Mouse (Mus musculus) adrenal gland, adult 2 months (tissue): ENCODE data around the gene Cyld. TPM values are rescaled to one million over a fixed set of nuclear protein-coding genes. Genes with fewer than 3 reads are reported as not detected.
"Not testable (repeated sequence)": the region's sequence is repeated elsewhere in the genome, so short reads cannot be mapped to it uniquely, and the experiment has no call there.

Experiments used
- DNase-seq: peaks from one replicate; pipeline ENCODE4 v3.0.0; 2021
- polyA plus RNA-seq: library from polyadenylated mRNA; depleted of rRNA; stranded (reverse); fragments of >200 nt; gene quantifications from 2 replicates; pipeline ENCODE4 v1.2.3, GENCODE M21; 2012
- total RNA-seq, 2 experiments: library from RNA; stranded (reverse); gene quantifications; 2 replicates each; pipeline ENCODE4 v1.2.3; 2021

The Cyld gene
- total and polyA plus RNA-seq, 3 experiments, result 6.2 to 63.2 (median 50.7) TPM

- no peak for DNase-seq
Measured at GRCm38 (mm10) chr8:88689151-88689550, 7.7 kb upstream of the Cyld start.

- no peak for DNase-seq
Measured at GRCm38 (mm10) chr8:88689891-88690290, 6.9 kb upstream of the Cyld start.

GRCm38 (mm10) chr8:88691342-88691948 lies 5.4 kb upstream of the Cyld start:
- no peak for DNase-seq

GRCm38 (mm10) chr8:88691961-88692360 lies 4.9 kb upstream of the Cyld start:
- no peak for DNase-seq

- no peak for DNase-seq
Measured at GRCm38 (mm10) chr8:88692866-88693265, 4.0 kb upstream of the Cyld start.

GRCm38 (mm10) chr8:88693376-88693775 lies 3.5 kb upstream of the Cyld start:
- no peak for DNase-seq

GRCm38 (mm10) chr8:88694291-88694690 lies 2.5 kb upstream of the Cyld start:
- no peak for DNase-seq

- DNase-seq, result no peak
Measured at GRCm38 (mm10) chr8:88696228-88696627, 600 bp upstream of the Cyld start.

- DNase-seq, result peak; percentile 83
Measured at GRCm38 (mm10) chr8:88697642-88698031, 809 bp downstream of the Cyld start.

GRCm38 (mm10) chr8:88698048-88698447 lies 1.2 kb downstream of the Cyld start:
- DNase-seq, result no peak

GRCm38 (mm10) chr8:88701611-88702010 lies 4.8 kb downstream of the Cyld start:
- DNase-seq, result no peak

GRCm38 (mm10) chr8:88702816-88703215 lies 6.0 kb downstream of the Cyld start:
- no peak for DNase-seq

GRCm38 (mm10) chr8:88723256-88723963 lies 26.6 kb downstream of the Cyld start:
- DNase-seq, result no peak

GRCm38 (mm10) chr8:88755175-88755791 lies 58.5 kb downstream of the Cyld start:
- DNase-seq, result peak; percentile 82

- no peak for DNase-seq
Measured at GRCm38 (mm10) chr8:88761980-88762379, 65.2 kb downstream of the Cyld start.

- DNase-seq, result no peak
Measured at GRCm38 (mm10) chr8:88771241-88771640, 74.4 kb downstream of the Cyld start.

- DNase-seq, result no peak
Measured at GRCm38 (mm10) chr8:88774593-88775297, 77.9 kb downstream of the Cyld start.

GRCm38 (mm10) chr8:88775298-88775646 lies 78.4 kb downstream of the Cyld start:
- no peak for DNase-seq

GRCm38 (mm10) chr8:88780142-88780541 lies 83.3 kb downstream of the Cyld start:
- no peak for DNase-seq

GRCm38 (mm10) chr8:88781283-88781682 lies 84.5 kb downstream of the Cyld start:
- no peak for DNase-seq

- DNase-seq, result no peak
Measured at GRCm38 (mm10) chr8:88783722-88784121, 86.9 kb downstream of the Cyld start.

GRCm38 (mm10) chr8:88788335-88788734 lies 91.5 kb downstream of the Cyld start:
- DNase-seq, result not testable (repeated sequence)
